Comparison of ENCODE assay signal across 8 mouse cellular contexts in genomic region chr15:95943470-95943869, GRCm38 (mm10).
DNase-seq lines count a peak whose midpoint lies in the region; ATAC-seq and TF ChIP-seq lines count a peak whose summit lies in the region.

No protein-coding gene starts in this region.

- DNase-seq in left cerebral cortex, adult 2 months (ENCODE audit: extremely low spot score in 1 of 2, low spot score in 2 of 2): no peak
- no peak for DNase-seq in left cerebral cortex, adult 8-10 months (ENCODE audit: low spot score in 2 of 2)
- peak; percentile 50 for DNase-seq in liver
- DNase-seq in splenic B cell, adult 2 months (ENCODE audit: low read depth, low spot score): peak; percentile 74
- no peak for DNase-seq in right cerebral cortex, adult 2 months (ENCODE audit: low spot score in 2 of 2)
- no peak for DNase-seq in neural tube, embryonic 10.5 days (ENCODE audit: extremely low spot score, low spot score)

- peak; percentile 67; the same call in 1 of the 2 replicates for ATAC-seq in common myeloid progenitor, adult 5-6 weeks (replicated peaks; ENCODE audit: low read depth, poor library complexity, severe bottlenecking)
- ATAC-seq in activated CD4-positive, CD25-positive, alpha-beta regulatory T cell, adult 4 months: no peak

- H3K27ac ChIP-seq in left cerebral cortex, adult 2 months: no peak overlapping the region

- TF ChIP-seq CTCF in left cerebral cortex, adult 2 months (IDR thresholded peaks at IDR 0.05): peak; percentile 46

- intact Hi-C loops in left cerebral cortex, adult 2 months (cut with DNase I): no loop called here

- H3K4me3 ChIP-seq in left cerebral cortex, adult 2 months: no peak overlapping the region

- H3K27me3 ChIP-seq in splenic B cell, adult 2 months (ENCODE audit: control insufficient read depth, insufficient read depth, low read length, poor library complexity, severe bottlenecking): no peaks in the 10 kb centered on the region

- peaks cover 7% of the 10 kb centered on the region for H3K36me3 ChIP-seq in splenic B cell, adult 2 months (ENCODE audit: control insufficient read depth, insufficient read depth, low read length, poor library complexity, severe bottlenecking)

Comparison
In these comparisons a context has a peak if more than half of its experiments do, and no peak if none do; other contexts are left out.
1. DNase-seq: peak in liver (single experiment) and splenic B cell, adult 2 months (single experiment); none in left cerebral cortex, adult 2 months (0 of 2), left cerebral cortex, adult 8-10 months (0 of 2), right cerebral cortex, adult 2 months (0 of 2) and neural tube, embryonic 10.5 days (single experiment).